Mouse (Mus musculus): ENCODE measurements around the gene Reps2. TPM values are rescaled to one million over a fixed set of nuclear protein-coding genes. Genes with fewer than 3 reads are reported as not detected.

The Reps2 gene
- total RNA-seq, 2 experiments from 2014 or later: 12.2 to 16.8 TPM

DNA sequence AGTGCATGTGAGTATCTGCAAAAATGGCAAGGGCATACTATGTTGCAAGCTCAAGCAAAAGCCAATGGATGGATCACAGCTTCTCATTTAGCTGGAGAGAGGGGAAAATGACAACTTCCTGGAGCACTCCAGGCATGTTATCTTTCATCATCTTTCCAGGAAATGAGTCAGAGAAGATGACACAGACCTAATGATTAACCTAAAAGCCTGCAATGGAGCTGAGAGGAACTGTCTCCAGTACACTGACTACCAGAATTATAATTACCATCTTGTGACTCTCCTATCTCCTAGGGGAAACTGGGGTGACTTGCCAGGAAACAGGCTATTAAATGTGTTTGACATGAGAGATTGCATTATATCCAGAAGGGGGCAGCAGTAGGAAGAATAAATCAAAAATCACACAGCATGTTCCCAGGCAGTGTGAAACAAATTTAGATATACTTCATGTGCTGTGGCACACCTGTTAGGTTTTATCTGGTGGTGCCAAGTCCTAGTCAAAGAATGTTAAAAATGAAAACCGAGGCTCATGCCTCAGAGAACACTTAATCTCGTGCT lies 132.9 kb downstream of the Reps2 start:
- peak; percentile 75 for ATAC-seq (replicated peaks; ENCODE audit: low FRiP score, low TSS enrichment, poor library complexity, severe bottlenecking)

DNA sequence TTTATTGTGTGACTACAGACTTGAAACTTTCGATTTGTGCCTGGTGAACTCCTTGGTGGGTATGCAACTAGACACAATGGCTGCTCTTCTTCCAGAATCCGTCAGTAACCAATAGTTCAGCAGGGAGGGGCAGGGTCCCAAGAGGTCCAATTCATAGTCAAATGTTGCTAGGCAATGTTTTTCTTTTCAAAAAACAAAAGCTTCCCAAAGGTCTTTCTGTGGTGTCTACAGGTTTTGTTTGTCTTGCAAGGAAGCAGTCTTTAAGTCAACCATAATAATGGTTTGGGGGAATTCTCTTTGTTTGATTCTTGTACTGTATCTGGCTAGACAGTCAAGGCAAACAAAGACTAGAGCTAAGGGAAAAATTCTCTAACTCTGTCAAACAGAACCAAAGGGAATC lies 138.3 kb downstream of the Reps2 start:
- ATAC-seq (replicated peaks; ENCODE audit: low FRiP score, low TSS enrichment, poor library complexity, severe bottlenecking): no peak

DNA sequence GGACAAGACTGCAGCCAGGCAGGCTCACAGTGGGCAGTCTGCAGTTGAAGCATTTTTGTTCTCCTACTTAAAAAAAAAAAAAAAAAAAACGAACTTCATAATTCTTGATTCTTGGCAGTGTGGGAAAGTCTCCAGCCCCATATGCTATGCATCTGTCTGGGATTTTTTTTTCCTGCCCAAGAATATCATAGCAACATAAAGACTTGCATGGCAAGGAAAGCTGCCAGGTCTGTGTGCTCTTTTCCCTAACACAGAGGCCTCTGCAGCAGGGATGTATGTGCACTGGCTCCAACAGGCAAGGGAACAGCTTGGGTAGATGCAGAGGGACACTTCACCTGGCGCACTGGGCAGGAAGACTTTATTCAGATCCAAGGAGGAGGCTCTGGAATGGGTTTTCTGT lies 140.0 kb downstream of the Reps2 start:
- no peak for ATAC-seq (replicated peaks; ENCODE audit: low FRiP score, low TSS enrichment, poor library complexity, severe bottlenecking)

DNA sequence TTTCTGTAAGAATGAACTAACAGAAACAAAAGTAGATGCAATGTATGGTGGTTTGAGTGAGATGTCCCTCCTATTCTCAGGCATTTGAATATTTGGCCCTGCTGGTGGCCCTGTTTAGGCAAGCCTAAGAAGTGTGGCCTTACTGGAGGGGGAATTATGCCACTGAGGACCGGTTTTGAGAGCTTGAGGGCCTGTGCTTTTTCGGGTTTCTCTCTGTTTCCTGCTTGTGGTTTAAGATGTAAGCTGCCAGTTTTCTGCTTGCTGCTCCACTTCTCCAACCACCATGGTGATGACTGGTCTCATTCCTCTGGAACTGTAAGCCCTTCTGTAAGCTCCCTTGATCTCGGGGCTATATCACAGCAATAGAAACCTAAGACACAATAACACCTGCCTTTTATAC lies 142.5 kb downstream of the Reps2 start:
- no peak for ATAC-seq (replicated peaks; ENCODE audit: low FRiP score, low TSS enrichment, poor library complexity, severe bottlenecking)

DNA sequence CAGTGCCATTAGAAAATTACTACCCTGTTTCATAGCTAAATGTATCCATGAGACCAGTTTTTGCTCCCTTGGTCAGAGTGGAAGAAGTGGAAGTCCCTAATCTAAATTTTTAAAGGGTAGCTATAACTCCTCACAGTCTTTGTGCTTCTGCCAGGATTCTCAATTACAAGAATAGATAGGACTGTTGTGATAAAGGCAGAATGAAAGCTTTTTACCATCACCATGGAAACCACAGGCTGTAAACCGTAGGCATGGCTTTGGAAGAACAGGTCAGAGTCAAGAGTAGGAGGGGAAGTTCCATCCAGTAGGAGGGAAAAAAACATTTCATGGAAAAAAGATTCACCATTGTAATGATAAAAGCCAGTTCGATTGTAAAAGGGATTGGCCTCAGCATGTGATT lies 147.0 kb downstream of the Reps2 start:
- no peak for ATAC-seq (replicated peaks; ENCODE audit: low FRiP score, low TSS enrichment, poor library complexity, severe bottlenecking)

DNA sequence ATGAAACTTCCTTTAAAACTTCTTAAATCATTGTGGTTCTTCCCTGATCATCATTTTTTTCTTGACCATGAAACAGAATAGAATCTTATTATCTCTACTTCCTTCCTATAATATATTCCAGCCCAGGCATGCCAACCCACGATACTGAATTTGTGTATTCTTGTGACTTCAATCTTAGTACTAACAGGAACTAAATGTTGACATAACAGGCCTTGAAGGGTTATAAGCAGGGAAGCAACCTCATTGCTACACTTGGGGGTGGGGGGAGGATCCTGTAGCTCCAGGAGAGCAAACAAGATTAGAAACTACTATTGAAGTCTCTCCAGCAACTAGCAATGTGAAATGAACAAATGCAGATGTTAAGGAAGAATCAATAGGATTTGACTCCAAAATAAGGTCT lies 154.8 kb downstream of the Reps2 start:
- ATAC-seq (replicated peaks; ENCODE audit: low FRiP score, low TSS enrichment, poor library complexity, severe bottlenecking): no peak

DNA sequence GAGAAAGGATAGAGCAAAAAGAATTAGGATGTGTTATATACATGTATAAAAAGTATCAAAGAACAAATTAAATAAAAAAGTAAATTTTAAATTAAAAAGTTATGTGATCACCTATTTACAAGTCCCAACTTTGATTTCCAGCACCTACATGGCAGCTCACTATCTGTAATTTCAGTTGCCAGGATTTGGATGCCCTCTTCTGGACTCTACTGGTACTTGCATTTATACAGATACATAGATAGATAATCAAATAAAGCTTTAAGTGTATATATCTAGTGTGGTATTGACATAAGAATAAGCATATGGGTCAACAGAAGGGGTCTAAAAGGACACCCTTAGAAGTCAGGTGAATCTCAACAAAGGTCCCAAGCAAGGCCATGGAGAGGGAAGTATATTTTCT lies 155.7 kb downstream of the Reps2 start:
- no peak for ATAC-seq (replicated peaks; ENCODE audit: low FRiP score, low TSS enrichment, poor library complexity, severe bottlenecking)

DNA sequence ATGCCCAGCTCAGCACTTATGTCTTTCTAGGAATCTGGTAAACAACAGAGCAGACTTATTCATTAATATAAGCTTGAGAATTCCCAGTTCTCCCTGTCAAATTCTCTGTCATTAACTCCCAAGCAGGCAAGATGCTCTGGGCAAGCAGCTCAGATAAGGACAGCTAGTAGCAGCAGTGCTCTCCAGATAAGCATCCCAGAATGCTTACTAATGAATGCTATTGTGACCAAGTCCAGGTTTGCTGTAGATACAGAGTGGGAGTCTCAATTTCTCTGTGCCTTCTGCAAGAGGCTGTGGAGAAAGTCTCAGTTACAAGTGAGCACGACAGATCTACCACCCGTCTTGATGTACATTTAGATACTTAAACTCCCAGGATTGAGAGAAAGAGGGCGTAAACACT lies 173.2 kb downstream of the Reps2 start:
- ATAC-seq (replicated peaks; ENCODE audit: low FRiP score, low TSS enrichment, poor library complexity, severe bottlenecking): peak; percentile 98

DNA sequence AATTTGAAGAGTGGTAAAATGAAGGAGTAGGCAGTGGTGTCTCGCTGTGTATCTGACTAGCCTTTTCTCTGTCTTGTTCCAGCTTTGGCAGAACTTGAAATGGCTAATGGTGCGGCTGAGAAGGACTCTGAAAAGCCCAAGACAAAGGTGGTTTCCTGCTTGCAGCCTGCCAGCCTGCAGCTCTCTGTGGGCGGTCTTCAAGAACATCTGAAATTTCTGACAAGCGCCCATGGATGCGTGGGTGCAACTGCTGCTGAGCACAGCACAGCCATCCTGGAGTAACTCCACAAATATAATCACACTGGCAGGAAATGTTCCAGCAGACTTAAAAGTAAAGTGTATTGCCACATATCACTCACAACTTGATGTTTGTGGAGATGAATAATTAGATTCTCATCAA lies 181.3 kb downstream of the Reps2 start:
- no peak for ATAC-seq (replicated peaks; ENCODE audit: low FRiP score, low TSS enrichment, poor library complexity, severe bottlenecking)

DNA sequence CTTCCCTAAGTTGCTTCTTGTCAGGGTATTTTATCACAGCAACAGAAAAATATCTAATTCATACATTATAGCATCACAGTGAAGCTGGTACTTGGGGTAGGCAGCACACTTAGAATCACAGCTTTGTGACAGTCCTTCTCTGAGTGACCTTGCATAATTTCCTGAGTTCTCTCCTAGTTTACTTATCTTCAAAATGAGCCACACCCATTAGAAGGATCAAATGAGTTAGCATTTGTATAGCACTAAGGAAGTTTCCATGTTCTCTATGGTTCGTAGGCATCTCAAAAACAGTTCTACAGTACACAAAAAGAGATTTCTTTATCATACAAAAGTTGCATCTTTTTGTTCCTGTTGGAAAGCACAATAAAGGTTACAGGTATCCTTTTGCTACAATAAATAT lies 187.0 kb downstream of the Reps2 start:
- ATAC-seq (replicated peaks; ENCODE audit: low FRiP score, low TSS enrichment, poor library complexity, severe bottlenecking): peak; percentile 64

DNA sequence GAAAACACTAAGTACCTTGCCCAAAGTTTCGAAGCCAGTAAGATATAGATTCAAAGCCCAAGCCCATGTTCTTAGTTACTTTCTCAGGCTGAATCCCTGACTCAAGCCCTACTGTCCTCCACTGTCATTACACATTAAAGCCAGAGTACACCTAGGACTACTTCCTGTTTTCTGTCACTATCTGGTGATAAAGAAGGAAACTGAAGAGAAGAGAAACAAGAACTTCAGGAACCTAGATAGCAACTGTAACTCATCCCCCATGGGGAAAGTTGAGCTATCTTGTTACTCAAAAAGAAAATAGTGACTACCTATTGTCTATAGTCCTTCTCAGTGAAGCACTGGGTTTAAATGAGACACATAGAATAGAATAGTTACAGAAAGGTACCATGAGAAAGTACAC lies 188.1 kb downstream of the Reps2 start:
- ATAC-seq (replicated peaks; ENCODE audit: low FRiP score, low TSS enrichment, poor library complexity, severe bottlenecking): no peak

DNA sequence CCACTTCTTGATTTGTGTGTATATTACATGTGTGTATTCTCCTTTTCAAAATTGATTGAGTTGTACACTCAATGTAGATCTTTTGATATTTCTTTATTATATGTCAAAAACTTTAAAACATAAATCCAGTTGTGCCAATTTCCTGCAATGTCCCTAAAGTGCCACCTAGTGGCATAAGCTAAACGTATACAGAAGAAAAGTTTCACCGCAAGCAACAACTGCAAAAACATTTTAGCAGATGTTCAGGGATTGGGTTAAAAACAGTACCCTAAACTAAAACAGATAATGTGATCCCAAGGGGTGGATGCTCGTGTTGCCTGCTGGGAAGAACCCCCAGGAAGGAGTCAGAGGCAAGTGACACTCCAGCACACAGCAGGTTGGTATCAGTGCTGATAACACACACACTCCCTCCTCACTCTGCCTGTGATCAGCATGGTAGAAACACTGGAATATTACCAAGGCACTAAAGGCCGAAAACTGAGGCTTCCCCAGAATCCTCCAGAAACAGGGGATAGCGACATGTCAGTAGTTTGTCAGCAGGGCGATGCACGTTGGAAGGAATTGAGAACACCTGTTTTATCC lies 189.5 kb downstream of the Reps2 start:
- ATAC-seq (replicated peaks; ENCODE audit: low FRiP score, low TSS enrichment, poor library complexity, severe bottlenecking): peak; percentile 88

DNA sequence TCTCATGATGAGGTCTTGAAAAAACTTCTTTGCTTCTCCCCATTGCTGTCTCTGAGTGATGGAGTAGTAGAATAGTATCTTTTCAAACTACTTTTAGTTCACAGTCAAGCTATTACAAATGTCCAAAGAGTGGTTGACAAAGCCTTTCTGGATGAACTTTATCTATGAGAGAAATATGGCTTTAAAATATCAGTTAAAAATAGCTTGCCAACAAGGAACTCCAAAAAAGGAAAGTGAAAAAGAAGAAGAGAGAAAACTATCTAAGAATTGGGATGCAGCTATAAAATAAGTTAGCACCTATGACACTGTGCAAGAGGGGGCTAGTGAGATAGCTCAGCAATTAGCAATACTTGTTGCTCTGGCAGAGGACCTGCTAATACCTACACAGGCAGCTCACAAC lies 190.8 kb downstream of the Reps2 start:
- ATAC-seq (replicated peaks; ENCODE audit: low FRiP score, low TSS enrichment, poor library complexity, severe bottlenecking): no peak

DNA sequence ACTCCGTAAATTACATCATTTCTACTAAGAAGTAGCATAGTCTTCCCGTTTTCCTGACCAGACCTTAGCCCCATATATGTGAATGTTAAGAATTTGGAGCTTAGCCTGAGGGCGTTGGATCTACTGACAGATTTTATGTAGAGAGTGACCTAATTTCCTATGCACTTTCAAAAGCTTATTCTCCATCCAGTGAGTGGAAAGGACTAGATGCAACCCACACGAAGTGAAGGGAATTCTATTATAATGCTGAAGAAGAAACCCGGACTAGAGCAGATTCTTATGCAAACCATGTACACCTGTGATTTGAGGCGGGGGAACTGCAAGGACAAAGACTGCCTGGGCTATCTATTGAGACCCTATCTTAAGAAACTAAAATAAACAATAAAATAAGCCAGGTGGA lies 195.5 kb downstream of the Reps2 start:
- no peak for ATAC-seq (replicated peaks; ENCODE audit: low FRiP score, low TSS enrichment, poor library complexity, severe bottlenecking)

DNA sequence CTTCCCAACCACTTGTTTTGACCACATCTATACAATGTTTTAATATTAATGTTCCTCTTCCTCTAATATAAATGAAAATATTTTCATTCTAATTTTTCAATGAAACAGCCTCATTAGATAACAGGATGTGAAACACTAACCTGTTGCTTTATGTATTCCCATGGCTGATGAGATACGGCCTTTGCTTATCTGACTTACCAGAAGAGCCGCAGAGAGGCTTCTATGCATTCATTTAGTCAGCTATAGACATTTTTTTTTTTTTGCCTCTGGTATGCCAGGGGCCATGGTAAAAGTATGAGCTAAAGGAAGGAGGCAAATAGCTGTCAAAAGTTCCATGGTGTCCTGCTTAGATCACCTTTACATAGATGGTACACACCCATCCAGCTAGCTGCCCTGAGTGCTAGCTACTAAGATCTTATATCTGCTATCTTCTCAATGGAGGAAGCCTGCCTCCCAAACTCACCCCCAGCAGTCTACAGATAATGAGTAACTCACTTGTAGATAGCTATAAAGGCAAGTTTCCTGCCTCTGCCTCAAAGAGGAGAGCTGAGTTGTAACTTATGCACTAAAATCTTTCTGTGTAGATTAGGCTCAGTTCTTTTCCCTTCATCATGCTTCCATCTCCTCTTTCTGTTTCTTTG lies 196.7 kb downstream of the Reps2 start:
- ATAC-seq (replicated peaks; ENCODE audit: low FRiP score, low TSS enrichment, poor library complexity, severe bottlenecking): peak; percentile 50

DNA sequence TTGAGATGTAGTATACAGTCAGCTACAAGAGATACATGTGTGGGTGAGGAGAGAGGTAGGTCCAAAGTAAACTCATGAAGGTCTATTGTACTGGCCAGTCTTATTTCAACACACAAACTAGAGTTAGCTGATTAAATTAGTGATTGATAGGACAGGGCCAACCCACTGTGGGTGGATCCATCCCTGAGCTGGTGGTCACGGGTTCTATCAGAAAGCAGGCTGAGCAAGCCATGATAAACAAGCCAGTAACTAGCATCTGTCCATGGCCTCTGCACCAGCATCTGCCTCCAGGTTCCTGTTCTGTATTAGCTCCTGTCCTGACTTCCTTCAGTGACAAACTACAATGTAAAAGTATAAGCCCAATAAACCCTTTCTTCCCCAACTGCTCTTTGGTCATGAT lies 200.1 kb downstream of the Reps2 start:
- peak; percentile 59 for ATAC-seq (replicated peaks; ENCODE audit: low FRiP score, low TSS enrichment, poor library complexity, severe bottlenecking)

DNA sequence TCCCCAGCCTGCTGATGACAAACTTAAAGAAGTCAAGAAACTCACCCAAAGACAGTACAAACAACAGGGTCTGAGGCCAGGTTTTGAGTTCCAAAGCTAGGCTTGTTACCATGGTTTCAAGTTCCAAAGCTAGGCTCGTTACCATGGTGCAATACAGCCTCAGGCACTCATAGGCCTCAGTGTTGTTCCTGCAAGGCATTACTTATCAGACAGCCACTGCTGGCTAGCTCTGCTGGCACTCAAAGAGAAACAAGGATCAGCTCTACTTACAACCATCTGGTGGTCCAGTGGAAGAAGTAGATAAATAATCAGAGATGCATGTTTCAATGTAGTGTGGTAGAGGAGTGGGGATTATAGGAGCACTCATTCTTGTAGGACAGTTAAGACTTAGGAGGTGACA lies 200.5 kb downstream of the Reps2 start:
- ATAC-seq (replicated peaks; ENCODE audit: low FRiP score, low TSS enrichment, poor library complexity, severe bottlenecking): peak; percentile 95

DNA sequence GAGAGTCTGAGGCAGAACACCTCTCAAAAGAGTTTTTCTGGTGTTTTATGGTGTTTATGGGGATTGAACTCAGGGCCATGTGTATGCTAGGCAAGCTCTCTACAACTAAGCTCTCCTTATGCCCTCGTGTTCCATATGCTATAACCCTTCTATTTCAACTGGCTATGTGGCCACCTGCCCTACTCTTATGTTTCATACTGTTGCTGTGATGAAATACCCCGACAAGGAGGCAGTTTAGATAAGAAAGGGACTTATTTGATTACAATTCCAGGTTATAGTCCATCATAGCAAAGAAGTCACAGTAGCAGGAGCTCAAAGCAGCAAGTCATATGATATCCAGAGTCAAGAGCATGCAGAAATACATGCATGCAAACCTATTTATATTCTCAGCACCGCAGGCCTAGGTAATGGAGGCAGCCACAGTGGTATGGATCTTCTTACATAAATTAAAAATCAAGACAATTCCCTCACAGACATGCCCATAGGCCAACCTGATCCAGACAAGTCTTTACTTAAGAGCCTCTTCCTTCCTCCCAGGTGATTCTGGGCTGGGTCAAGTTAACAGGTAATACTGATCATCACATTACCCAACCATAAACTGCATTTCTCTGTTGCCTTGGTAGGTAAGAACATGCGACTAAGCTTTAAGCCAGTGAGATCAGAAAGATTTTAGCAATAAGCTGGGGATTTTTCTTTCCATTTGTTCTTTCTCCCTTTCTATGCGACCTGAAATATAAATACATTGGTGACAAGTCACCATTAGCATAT lies 210.5 kb downstream of the Reps2 start:
- ATAC-seq (replicated peaks; ENCODE audit: low FRiP score, low TSS enrichment, poor library complexity, severe bottlenecking): no peak

DNA sequence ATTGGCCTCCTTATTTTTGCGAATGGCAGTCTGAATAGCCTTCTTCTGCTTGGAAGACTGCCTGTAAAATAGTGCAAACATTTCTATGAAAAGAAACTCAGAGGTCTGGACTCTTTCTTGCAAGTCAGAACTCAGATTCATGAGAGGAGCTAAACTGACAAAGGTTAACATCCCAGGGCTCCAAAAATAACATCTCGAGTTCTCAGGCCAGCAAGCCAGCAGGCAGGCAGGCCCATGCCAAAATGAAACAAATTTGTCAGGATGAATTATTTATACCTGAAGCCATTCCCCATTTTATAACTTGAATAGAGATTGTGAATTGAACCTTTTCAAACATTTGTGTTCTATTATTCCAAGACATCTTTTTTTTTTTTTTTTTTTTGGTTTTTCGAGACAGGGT lies 215.8 kb downstream of the Reps2 start:
- no peak for ATAC-seq (replicated peaks; ENCODE audit: low FRiP score, low TSS enrichment, poor library complexity, severe bottlenecking)

DNA sequence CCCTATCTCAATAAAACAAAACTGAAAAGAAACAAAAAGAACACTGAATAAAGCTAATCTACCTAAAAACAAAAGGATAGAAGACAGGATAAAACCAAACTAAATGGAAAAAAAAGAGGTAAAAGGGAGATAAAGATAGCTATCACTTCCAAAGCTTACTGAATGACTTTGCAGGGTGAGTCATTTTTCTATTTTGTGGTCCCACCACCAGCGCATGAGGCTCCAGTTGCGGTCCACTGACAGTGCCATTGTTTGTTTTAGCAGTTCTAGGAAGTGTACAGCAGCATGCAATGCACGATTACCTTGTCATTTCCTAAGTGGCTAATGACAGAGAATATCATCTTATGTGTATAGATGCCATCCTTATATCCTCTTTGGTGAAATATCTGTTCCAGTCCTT lies 224.0 kb downstream of the Reps2 start:
- ATAC-seq (replicated peaks; ENCODE audit: low FRiP score, low TSS enrichment, poor library complexity, severe bottlenecking): no peak

DNA sequence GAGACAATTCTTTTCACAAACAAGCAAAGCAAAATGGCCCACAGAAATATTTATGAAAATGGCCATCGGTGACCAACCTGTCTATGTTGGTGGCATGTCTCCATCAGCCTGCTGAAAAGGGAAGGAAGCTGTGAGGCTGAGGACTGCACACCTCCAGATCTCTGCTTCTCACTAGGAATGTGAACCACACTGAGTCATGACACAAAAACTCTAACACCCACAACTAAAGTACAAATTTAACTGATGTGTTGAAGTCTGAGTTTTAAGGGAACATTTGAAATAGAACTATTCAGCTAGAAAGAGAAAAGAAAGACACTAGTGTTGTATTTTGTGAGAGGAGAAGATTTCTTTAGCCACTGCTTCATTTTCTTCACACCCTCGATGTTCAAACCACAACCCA lies 230.3 kb downstream of the Reps2 start:
- no peak for ATAC-seq (replicated peaks; ENCODE audit: low FRiP score, low TSS enrichment, poor library complexity, severe bottlenecking)
